Mouse (Mus musculus) left cerebral cortex, postnatal 25 days (tissue): ENCODE data around the gene Zfp57. TPM values are rescaled to one million over a fixed set of nuclear protein-coding genes. Genes with fewer than 3 reads are reported as not detected.
"Not testable (repeated sequence)": the region's sequence is repeated elsewhere in the genome, so short reads cannot be mapped to it uniquely, and the experiment has no call there.

Experiments
- DNase-seq, 2 experiments: peaks; one replicate each; pipeline ENCODE4 v3.0.0; 2022; ENCODE audit warnings: low spot score in 2 of 2, mixed read lengths in 1 of 2
- intact Hi-C: fragments of 180-260 bp; cut with DNase I; formaldehyde crosslinking; loops from one replicate; pipeline ENCODE4 v1.15.1; 2025
- total RNA-seq, 2 experiments: library from RNA; stranded (reverse); gene quantifications; 2 replicates each; pipeline ENCODE4 v1.2.3; 2021

Zfp57 gene
- total RNA-seq, 2 experiments from 2014 or later, result 14.5 to 17.6 TPM

- peak in 1 of 2 experiments; percentile 69 for DNase-seq
- intact Hi-C loops, result loop anchor here (5.0 kb wide), 1 partner anchor 35 kb away; the partner anchor contains the start of genes Znrd1 and Znrd1as
These were observed 8.4 kb upstream of the Zfp57 start for GRCm38 (mm10) chr17:36992336-36993104.

GRCm38 (mm10) chr17:36993770-36994325 lies 7.1 kb upstream of the Zfp57 start:
- DNase-seq, result no peak
- intact Hi-C loops, result loop anchor here (5.0 kb wide), 1 partner anchor 37 kb away; the partner anchor contains the start of genes Znrd1 and Znrd1as

GRCm38 (mm10) chr17:36994528-36994927 lies 6.4 kb upstream of the Zfp57 start:
- no peak for DNase-seq
- intact Hi-C loops, result loop anchor here (5.0 kb wide), 1 partner anchor 37 kb away; the partner anchor contains the start of genes Znrd1 and Znrd1as

GRCm38 (mm10) chr17:36995448-36995847 lies 5.5 kb upstream of the Zfp57 start:
- peak in 1 of 2 experiments; percentile 57 for DNase-seq
- intact Hi-C loops, result loop anchor here (5.0 kb wide), 1 partner anchor 83 kb away; no protein-coding TSS in a partner anchor

DNA sequence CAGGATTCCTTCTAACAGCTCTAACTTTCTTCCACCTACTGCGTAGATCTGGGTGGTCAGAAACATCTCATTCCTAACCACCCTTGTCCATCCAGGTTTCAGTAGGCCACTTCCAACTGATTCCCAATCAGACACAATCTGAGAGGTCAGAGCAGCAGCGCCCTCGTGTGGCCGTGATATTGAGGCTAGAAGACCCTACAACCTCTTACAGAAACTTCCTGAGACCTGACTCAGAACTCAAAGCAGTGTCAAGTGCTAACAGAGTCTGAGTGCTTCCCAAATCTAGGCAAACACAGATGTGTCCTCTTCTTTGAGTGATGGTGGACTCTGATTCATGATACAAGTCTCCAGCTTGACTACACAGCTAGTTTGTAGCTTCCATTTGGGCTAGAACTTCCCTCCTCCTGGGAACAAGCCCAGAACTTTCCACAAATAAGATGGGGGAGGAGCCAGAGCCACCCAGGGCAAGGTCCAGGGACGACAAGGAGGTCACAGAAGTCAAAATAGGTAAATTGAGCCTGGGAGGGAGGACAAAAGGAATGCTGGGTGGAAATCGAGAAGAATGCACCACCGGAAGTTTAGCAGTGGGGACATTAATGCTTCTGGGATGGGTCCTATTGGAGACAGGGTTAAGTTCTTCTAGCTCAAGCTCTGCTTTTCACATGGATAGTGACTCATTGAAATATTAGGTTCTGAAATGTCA lies 3.8 kb upstream of the Zfp57 start:
- peak; percentile 65 to 82 for DNase-seq
- intact Hi-C loops, result loop anchor here (2.0 to 5.0 kb wide), 2 partner anchors 50 to 85 kb away; no protein-coding TSS in a partner anchor

GRCm38 (mm10) chr17:36998477-36998876 lies 2.5 kb upstream of the Zfp57 start:
- intact Hi-C loops, result loop anchor here (5.0 kb wide), 1 partner anchor 86 kb away; no protein-coding TSS in a partner anchor
- DNase-seq, result no peak

DNA sequence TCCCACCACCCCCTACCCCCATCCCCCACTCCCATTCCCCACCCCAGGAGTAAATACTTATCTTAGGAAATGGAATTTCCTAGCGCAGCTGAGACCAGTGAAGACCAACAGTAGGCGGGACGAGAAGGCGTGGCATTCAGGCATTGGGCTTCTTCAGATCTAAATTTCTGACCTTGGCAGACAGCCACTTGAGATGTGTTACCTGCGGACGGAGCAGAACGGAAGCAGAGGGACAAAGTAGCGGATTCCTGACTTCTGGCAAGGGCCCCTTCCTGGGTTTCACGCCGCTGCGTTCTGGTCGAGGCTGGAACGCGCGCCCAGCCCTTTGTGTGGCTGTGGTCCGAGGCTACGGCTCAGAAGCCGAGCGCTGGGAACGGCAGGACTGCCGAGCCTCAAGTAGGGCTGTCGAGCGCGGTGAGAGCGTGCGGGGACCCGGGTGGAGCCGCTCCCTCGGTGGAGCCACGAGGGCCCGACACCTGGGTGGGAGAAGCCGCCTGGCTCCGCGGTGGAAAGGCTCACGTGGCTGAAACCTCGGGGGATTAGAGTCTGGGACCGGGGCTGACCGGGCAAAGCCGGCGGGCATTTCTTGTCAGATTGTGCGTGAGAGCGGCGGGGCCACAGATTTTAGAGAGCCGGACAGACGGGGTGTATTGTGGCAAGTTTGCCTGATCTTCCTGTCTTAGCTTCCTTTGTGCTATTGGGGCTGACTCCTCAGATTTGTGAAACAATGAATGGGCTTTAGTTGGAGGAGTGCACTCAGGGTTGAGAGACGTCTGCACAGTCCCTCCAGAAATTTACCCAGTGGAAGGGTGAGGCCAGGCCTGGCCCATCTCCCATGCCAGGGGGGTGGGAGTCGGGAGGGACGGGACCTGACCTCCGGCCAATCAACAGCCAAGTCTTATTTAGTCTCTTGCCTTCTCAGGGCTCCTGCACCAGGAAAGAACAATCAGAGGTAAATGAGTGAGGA lies 1.7 kb downstream of the Zfp57 start:
- intact Hi-C loops, result no loop called here
- peak; percentile 31 to 40 for DNase-seq

GRCm38 (mm10) chr17:37003366-37003765 lies 2.4 kb downstream of the Zfp57 start:
- DNase-seq, result no peak
- intact Hi-C loops, result no loop called here

GRCm38 (mm10) chr17:37008161-37008560 lies 7.2 kb downstream of the Zfp57 start:
- intact Hi-C loops, result no loop called here
- DNase-seq, result no peak

- no peak for DNase-seq
- intact Hi-C loops, result no loop called here
These were observed 8.6 kb downstream of the Zfp57 start for GRCm38 (mm10) chr17:37009460-37010042.

DNA sequence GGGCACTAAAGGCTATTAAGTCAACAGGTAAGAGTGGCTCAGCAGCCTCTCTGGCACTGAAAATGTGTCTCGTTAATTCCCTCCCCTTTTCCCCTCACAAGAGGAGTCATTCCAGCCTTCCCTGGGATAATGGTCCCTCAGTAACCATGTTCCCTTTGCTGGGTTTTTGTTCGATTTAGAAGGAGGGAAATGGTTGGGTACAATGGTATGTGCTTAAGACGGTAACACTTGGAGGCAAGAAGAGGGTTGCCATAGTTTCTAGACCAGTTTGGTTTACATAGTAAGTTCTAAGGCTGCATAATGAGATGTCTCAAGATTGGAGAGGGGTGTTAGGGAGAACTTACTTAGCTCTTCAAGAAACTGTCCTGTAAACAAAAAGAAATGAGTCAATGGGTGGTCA lies 10.8 kb downstream of the Zfp57 start:
- intact Hi-C loops, result no loop called here
- no peak for DNase-seq

GRCm38 (mm10) chr17:37012141-37012540 lies 11.2 kb downstream of the Zfp57 start:
- intact Hi-C loops, result no loop called here
- no peak for DNase-seq

- intact Hi-C loops, result no loop called here
- DNase-seq, result no peak
These were observed 15.4 kb downstream of the Zfp57 start for GRCm38 (mm10) chr17:37016333-37016732.

GRCm38 (mm10) chr17:37018328-37018727 lies 17.4 kb downstream of the Zfp57 start:
- peak; percentile 42 to 76 for DNase-seq
- intact Hi-C loops, result no loop called here

DNA sequence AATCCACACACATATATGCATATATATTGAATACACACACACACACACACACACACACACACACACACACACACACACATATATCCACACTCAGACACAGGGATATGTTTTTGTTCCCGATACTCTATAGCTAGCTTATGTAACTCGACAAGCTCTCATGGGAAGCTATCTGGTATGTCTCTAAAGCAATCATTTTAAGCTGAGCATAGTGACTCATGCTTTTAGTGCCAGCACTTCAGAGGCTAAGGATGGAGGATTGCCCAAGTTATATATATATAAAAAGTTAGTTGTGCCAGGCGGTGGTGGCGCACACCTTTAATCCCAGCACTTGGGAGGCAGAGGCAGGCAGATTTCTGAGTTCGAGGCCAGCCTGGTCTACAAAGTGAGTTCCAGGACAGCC lies 18.3 kb downstream of the Zfp57 start:
- peak; percentile 18 to 84 for DNase-seq
- intact Hi-C loops, result not testable (repeated sequence)

DNA sequence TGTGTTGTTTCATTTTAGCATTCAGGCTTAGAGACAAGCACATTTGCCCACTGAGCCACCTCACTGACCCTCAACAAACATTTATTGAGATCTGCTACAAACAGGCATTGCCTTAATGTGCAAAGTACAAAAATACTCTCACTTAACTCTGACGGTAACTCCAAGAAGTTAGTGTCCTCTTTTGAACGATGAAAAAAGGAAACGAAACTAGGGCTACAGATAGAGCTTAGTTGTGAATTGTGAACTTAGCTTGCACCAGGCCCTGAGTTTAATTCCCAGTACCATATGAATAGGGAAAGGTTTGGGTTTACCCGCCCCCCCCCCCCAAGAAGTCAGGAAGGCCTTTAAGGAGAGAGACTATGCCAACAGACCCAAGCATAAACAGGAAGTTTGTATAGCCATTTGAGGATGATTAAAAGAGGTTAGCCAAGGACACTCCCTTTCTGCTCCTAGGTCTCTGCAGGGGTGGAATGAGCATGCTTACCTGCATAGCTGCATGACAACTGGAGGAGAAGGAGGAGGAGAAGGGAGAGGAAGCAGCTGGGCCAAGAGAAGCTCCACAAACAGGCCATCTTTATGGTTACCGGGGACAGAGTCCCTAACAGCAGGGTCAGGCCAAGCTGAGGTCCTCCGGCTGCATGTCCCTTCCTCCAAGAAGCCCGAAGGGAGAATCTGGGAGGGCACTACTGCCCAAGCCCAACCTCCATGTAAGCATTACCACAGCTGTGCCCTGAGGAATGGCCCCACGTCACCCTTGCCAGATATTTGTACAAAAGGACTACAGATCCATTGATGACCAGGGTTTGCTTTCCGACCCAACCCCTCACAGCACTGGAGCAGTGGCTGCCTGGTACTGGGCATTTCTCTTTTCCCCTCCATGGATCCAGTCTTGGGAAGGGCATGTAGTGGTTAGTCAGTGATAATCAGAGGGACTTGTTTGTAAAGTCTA lies 21.9 kb downstream of the Zfp57 start, which contains the start of gene Mog:
Gene Mog (minus strand): TSS at position 771 of the 949 bp plus-strand sequence.
- intact Hi-C loops, result no loop called here
- peak in 1 of 2 experiments; percentile 37 for DNase-seq

- no peak for DNase-seq
- intact Hi-C loops, result no loop called here
These were observed 25.5 kb downstream of the Zfp57 start for GRCm38 (mm10) chr17:37026425-37026824.

DNA sequence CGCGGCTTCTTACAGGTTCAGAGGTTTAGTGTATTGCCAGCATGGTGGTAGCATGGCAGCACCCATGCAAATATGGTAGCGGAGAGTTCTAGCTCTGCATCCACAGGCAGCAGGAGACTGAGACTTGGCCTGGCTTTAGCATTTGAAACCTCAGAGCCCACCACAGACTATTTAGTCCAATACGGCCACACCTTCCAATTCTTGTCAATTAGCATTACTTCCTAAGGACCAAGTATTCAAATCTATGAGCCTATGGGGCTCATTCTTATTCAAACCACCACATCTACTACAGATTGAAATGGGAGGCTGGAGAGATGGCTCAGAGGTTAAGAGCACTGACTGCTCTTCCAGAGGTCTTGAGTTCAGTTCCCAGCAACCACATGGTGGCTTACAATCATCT lies 26.5 kb downstream of the Zfp57 start:
- intact Hi-C loops, result no loop called here
- DNase-seq, result no peak
